8 mouse cellular contexts compared by ENCODE assay signal in the genomic region with DNA sequence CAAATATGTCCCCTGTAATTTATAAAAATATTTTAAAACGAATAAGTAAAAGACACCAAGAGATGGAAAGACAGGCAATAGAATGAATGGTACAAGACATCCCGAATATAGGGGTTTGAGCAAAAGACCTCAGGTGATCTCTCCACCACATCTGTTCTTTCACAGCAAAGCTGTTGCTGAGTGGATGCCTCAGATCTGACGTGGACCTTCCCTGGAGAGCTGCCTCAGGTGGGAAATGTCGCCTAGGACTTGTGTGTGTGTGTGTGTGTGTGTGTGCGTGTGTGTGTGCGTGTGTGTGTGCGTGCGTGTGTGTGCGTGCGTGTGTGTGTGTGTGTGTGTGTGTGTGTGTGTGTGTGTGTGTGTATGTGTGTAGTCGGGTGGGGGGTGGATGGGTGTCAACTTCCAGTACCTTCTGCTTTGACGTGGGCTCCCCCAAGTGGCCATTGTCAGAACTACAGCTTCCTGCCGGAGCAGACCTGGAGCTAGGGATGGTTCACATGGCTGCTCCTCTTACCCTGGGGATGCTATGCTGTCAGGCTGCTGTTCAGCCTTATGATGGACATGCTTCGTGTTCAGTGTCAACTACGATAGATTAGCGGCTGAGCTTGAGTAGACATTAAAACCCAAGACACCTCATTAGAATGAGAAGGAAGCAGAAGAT. TPM values are rescaled to one million over a fixed set of nuclear protein-coding genes. Genes with fewer than 3 reads are reported as not detected.
DNase-seq lines count a peak whose midpoint lies in the region; ATAC-seq lines count a peak whose summit lies in the region.

No protein-coding gene starts in this region.

- H3K9me3 ChIP-seq in kidney, embryonic 16.5 days (ENCODE audit: low read length) = no peaks in the 10 kb centered on the region
- no peaks in the 10 kb centered on the region for H3K9me3 ChIP-seq in liver, embryonic 13.5 days (replicated peaks)
- H3K9me3 ChIP-seq in neural tube, embryonic 12.5 days = no peaks in the 10 kb centered on the region

- no peak overlapping the region for H3K27ac ChIP-seq in kidney, embryonic 16.5 days (ENCODE audit: low read length)
- H3K27ac ChIP-seq in liver, embryonic 13.5 days = no peak overlapping the region
- H3K27ac ChIP-seq in neural tube, embryonic 12.5 days = no peak overlapping the region

- no peaks in the 10 kb centered on the region for H3K27me3 ChIP-seq in kidney, embryonic 16.5 days (ENCODE audit: insufficient read depth, low read length)
- H3K27me3 ChIP-seq in liver, embryonic 13.5 days = peaks cover 4% of the 10 kb centered on the region; the same call in 1 of the 2 replicates
- H3K27me3 ChIP-seq in neural tube, embryonic 12.5 days (replicated peaks) = peaks cover 14% of the 10 kb centered on the region; the same call in 1 of the 2 replicates

- H3K4me2 ChIP-seq in kidney, embryonic 16.5 days (replicated peaks; ENCODE audit: low read depth, low read length) = no peak overlapping the region
- no peak overlapping the region for H3K4me2 ChIP-seq in liver, embryonic 13.5 days
- H3K4me2 ChIP-seq in neural tube, embryonic 12.5 days (replicated peaks) = peak overlapping the region; percentile 27; the same call in 1 of the 2 replicates

- no peaks in the 10 kb centered on the region for H3K4me1 ChIP-seq in kidney, embryonic 16.5 days (ENCODE audit: insufficient read depth, low read length)
- no peaks in the 10 kb centered on the region for H3K4me1 ChIP-seq in liver, embryonic 13.5 days (replicated peaks)
- H3K4me1 ChIP-seq in neural tube, embryonic 12.5 days = no peaks in the 10 kb centered on the region

- DNase-seq in kidney, adult 18-20 months = peak; percentile 84
- peak; percentile 97 to 98 for DNase-seq in cerebellum, postnatal 25 days
- peak; percentile 86 for DNase-seq in gastrocnemius, adult 18-20 months (ENCODE audit: low spot score)
- DNase-seq in kidney, postnatal 10 days = peak; percentile 91
- peak; percentile 51 for DNase-seq in liver, embryonic 13.5 days
- DNase-seq in telencephalon, adult 2 months (ENCODE audit: low read depth, low spot score) = peak; percentile 72

- ATAC-seq in kidney, embryonic 16.5 days (ENCODE audit: low FRiP score, low TSS enrichment) = no peak
- no peak for ATAC-seq in liver, embryonic 13.5 days (ENCODE audit: low read depth)
- ATAC-seq in neural tube, embryonic 12.5 days (ENCODE audit: low FRiP score, low read depth) = peak; percentile 66; the same call in 1 of the 2 replicates

- H3K9ac ChIP-seq in kidney, embryonic 16.5 days (replicated peaks; ENCODE audit: low read length) = no peak overlapping the region
- no peak overlapping the region for H3K9ac ChIP-seq in liver, embryonic 13.5 days
- H3K9ac ChIP-seq in neural tube, embryonic 12.5 days = no peak overlapping the region

- WGBS in kidney, embryonic 16.5 days = 26% methylated on average over 10 of the region's 16 CpGs
- 27% methylated on average over 15 of the region's 16 CpGs for WGBS in liver, embryonic 13.5 days (ENCODE audit: insufficient replicate concordance)
- WGBS in neural tube, embryonic 12.5 days = 38% methylated on average over 12 of the region's 16 CpGs

- H3K36me3 ChIP-seq in kidney, embryonic 16.5 days (ENCODE audit: insufficient read depth, low read length) = no peaks in the 10 kb centered on the region
- H3K36me3 ChIP-seq in liver, embryonic 13.5 days = no peaks in the 10 kb centered on the region
- no peaks in the 10 kb centered on the region for H3K36me3 ChIP-seq in neural tube, embryonic 12.5 days

- no peak overlapping the region for H3K4me3 ChIP-seq in kidney, embryonic 16.5 days (ENCODE audit: low read length)
- H3K4me3 ChIP-seq in liver, embryonic 13.5 days (replicated peaks) = no peak overlapping the region
- no peak overlapping the region for H3K4me3 ChIP-seq in neural tube, embryonic 12.5 days

RNA-seq across cellular contexts. Expression of gene Tmem63c, which starts 31.7 kb away (rescaled TPM):
- polyA plus RNA-seq in kidney, embryonic 16.5 days (2015; fragmentation: Nextera tagmentation; extraction: Ambion mirVana) = 0.04 and 0.30 TPM in 2 replicates
- not detected for total RNA-seq in gastrocnemius, adult 18-20 months (2021)
- polyA plus RNA-seq in liver, embryonic 13.5 days (2015; fragmentation: Nextera tagmentation; extraction: Ambion mirVana) = not detected in 2 replicates
- 2.7 and 2.8 TPM in 2 replicates for polyA plus RNA-seq in neural tube, embryonic 12.5 days (2016; fragmentation: Nextera tagmentation; extraction: Ambion mirVana)

RNA-seq across cellular contexts. Expression of gene Ngb, which starts 49.5 kb away (rescaled TPM):
- 0.35 and 0.73 TPM in 2 replicates for polyA plus RNA-seq in kidney, embryonic 16.5 days (2015; fragmentation: Nextera tagmentation; extraction: Ambion mirVana)
- total RNA-seq in gastrocnemius, adult 18-20 months (2021) = not detected
- 0.13 and 0.16 TPM in 2 replicates for polyA plus RNA-seq in liver, embryonic 13.5 days (2015; fragmentation: Nextera tagmentation; extraction: Ambion mirVana)
- 0.49 and 0.60 TPM in 2 replicates for polyA plus RNA-seq in neural tube, embryonic 12.5 days (2016; fragmentation: Nextera tagmentation; extraction: Ambion mirVana)
